Mouse (Mus musculus) forebrain, postnatal 0 days (tissue): ENCODE measurements around the gene Robo1. TPM values are rescaled to one million over a fixed set of nuclear protein-coding genes. Genes with fewer than 3 reads are reported as not detected.
A peak's percentile ranks its signal among the peaks of the same experiment; 100 is the strongest.

Experiments used
- ATAC-seq: fragments of 200-750 bp; cut with Nextera tagmentation; 2 replicates; pipeline ENCODE4 v1.8.0; 2017; ENCODE audit warnings: mild to moderate bottlenecking, moderate library complexity
- DNase-seq: peaks from one replicate; pipeline ENCODE4 v3.0.0-alpha.2; 2015
- H3K27ac ChIP-seq: fragments of 300-500 bp; sonication (generic); 2 replicates; pipeline ENCODE4 v1.5.1; 2014; ENCODE audit warnings: low read depth, mild to moderate bottlenecking, antibody characterized with exemption, low read length, moderate library complexity, mixed read lengths
- H3K27me3 ChIP-seq: fragments of 300-500 bp; sonication (generic); 2 replicates; pipeline ENCODE4 v1.6.1; 2014; ENCODE audit warnings: mild to moderate bottlenecking, low read length, mixed read lengths; ENCODE audit not compliant: insufficient read depth
- H3K36me3 ChIP-seq: fragments of 300-500 bp; sonication (generic); 2 replicates; pipeline ENCODE4 v1.6.1; 2014; ENCODE audit warnings: mild to moderate bottlenecking, moderate library complexity; ENCODE audit not compliant: insufficient read depth
- H3K4me1 ChIP-seq: fragments of 300-500 bp; sonication (generic); 2 replicates; pipeline ENCODE4 v1.6.1; 2014; ENCODE audit warnings: antibody characterized with exemption; ENCODE audit not compliant: insufficient read depth
- H3K4me2 ChIP-seq: fragments of 300-500 bp; sonication (generic); 2 replicates; pipeline ENCODE4 v1.6.1; 2014; ENCODE audit warnings: low read depth, mild to moderate bottlenecking, moderate library complexity
- H3K4me3 ChIP-seq: fragments of 300-500 bp; sonication (generic); 2 replicates; pipeline ENCODE4 v1.5.1; 2014; ENCODE audit warnings: low read depth, low read length, mixed read lengths
- H3K9ac ChIP-seq: fragments of 300-500 bp; sonication (generic); 2 replicates; pipeline ENCODE4 v1.6.1; 2014; ENCODE audit warnings: mild to moderate bottlenecking
- H3K9me3 ChIP-seq: fragments of 300-500 bp; sonication (generic); 2 replicates; pipeline ENCODE4 v1.6.1; 2016; ENCODE audit warnings: low read length
- CTCF ChIP-seq: sonication (generic); IDR thresholded peaks from 2 replicates; pipeline ENCODE4 v1.5.1; 2016; ENCODE audit warnings: antibody characterized with exemption, control low read depth, low read depth
- WGBS: fragments of 180-500 bp; shearing (Covaris S2); extraction: QIAGEN DNeasy Blood & Tissue Kit; methylation state at CpG from one replicate; pipeline ENCODE4 v1.1.7; 2014; 5-methylcytosine and 5-hydroxymethylcytosine counted together
- polyA plus RNA-seq: library from polyadenylated mRNA; unstranded; fragments of >200 nt; fragmentation: Nextera tagmentation; extraction: Ambion mirVana; gene quantifications from 2 replicates; pipeline ENCODE4 v1.2.1, GENCODE M21; 2015
- total RNA-seq: library from RNA; depleted of rRNA; stranded (reverse); fragments of >200 nt; gene quantifications from 2 replicates; pipeline ENCODE4 v1.2.3, GENCODE M21; 2014

Gene Robo1
- total and polyA plus RNA-seq, 2 experiments from 2014 or later = 29.0 to 129 TPM

GRCm38 (mm10) chr16:72811908-72812307 is 503.8 kb downstream of the Robo1 start:
- Histone ChIP-seq H3K9me3 (no peaks in the 10 kb centered on the region), H3K4me2 (no peak overlapping the region), H3K9ac (no peak overlapping the region), H3K27me3 (no peaks in the 10 kb centered on the region), H3K4me3 (no peak overlapping the region), H3K36me3 (no peaks in the 10 kb centered on the region), H3K4me1 (peaks cover 5% of the 10 kb centered on the region; the same call in 1 of the 2 replicates), H3K27ac (no peak overlapping the region; the same call in 1 of the 2 replicates)
- no peak for DNase-seq
- no peak for ATAC-seq
- no peak for TF ChIP-seq CTCF
- WGBS = 50% methylated on average over 3 of the region's 3 CpGs

GRCm38 (mm10) chr16:72828381-72828780 is 520.3 kb downstream of the Robo1 start:
- 86% methylated on average over 8 of the region's 8 CpGs for WGBS
- Histone ChIP-seq H3K4me1 (no peaks in the 10 kb centered on the region), H3K27ac (no peak overlapping the region), H3K27me3 (no peaks in the 10 kb centered on the region), H3K9me3 (no peaks in the 10 kb centered on the region), H3K4me2 (no peak overlapping the region), H3K36me3 (no peaks in the 10 kb centered on the region), H3K9ac (no peak overlapping the region), H3K4me3 (no peak overlapping the region)
- ATAC-seq (no peak), DNase-seq (no peak)
- no peak for TF ChIP-seq CTCF

GRCm38 (mm10) chr16:72829530-72829929 is 521.4 kb downstream of the Robo1 start:
- H3K4me2 ChIP-seq = no peak overlapping the region
- H3K27me3 ChIP-seq = no peaks in the 10 kb centered on the region
- 69% methylated on average over 8 of the region's 8 CpGs for WGBS
- no peak overlapping the region for H3K27ac ChIP-seq
- ATAC-seq (no peak), DNase-seq (no peak)
- H3K4me3 ChIP-seq = no peak overlapping the region
- no peaks in the 10 kb centered on the region for H3K9me3 ChIP-seq
- no peak for TF ChIP-seq CTCF
- H3K36me3 ChIP-seq = no peaks in the 10 kb centered on the region
- no peak overlapping the region for H3K9ac ChIP-seq
- H3K4me1 ChIP-seq = no peaks in the 10 kb centered on the region

GRCm38 (mm10) chr16:72830394-72831056 is 522.4 kb downstream of the Robo1 start:
- Histone ChIP-seq H3K9me3 (no peaks in the 10 kb centered on the region), H3K4me2 (no peak overlapping the region), H3K27me3 (no peaks in the 10 kb centered on the region), H3K4me1 (no peaks in the 10 kb centered on the region), H3K4me3 (no peak overlapping the region), H3K9ac (no peak overlapping the region), H3K36me3 (no peaks in the 10 kb centered on the region), H3K27ac (no peak overlapping the region)
- DNase-seq (no peak), ATAC-seq (no peak)
- 41% methylated on average over 5 of the region's 5 CpGs for WGBS
- TF ChIP-seq CTCF = no peak

- WGBS = 59% methylated on average over 2 of the region's 2 CpGs
- ATAC-seq (no peak), DNase-seq (no peak)
- Histone ChIP-seq H3K27ac (no peak overlapping the region), H3K4me1 (no peaks in the 10 kb centered on the region), H3K4me2 (no peak overlapping the region), H3K36me3 (no peaks in the 10 kb centered on the region), H3K9ac (no peak overlapping the region), H3K9me3 (no peaks in the 10 kb centered on the region), H3K27me3 (no peaks in the 10 kb centered on the region), H3K4me3 (no peak overlapping the region)
- TF ChIP-seq CTCF = no peak
These were observed 526.2 kb downstream of the Robo1 start for GRCm38 (mm10) chr16:72834266-72834665.

- Histone ChIP-seq H3K27me3 (no peaks in the 10 kb centered on the region), H3K4me1 (peaks cover 9% of the 10 kb centered on the region; the same call in 1 of the 2 replicates), H3K4me3 (no peak overlapping the region), H3K27ac (no peak overlapping the region), H3K36me3 (no peaks in the 10 kb centered on the region), H3K9ac (no peak overlapping the region), H3K9me3 (no peaks in the 10 kb centered on the region), H3K4me2 (no peak overlapping the region)
- DNase-seq = no peak
- peak; percentile 74; the same call in 1 of the 2 replicates for ATAC-seq
- 40% methylated on average over 1 of the region's 1 CpGs for WGBS
- TF ChIP-seq CTCF = no peak
These were observed 530.9 kb downstream of the Robo1 start for GRCm38 (mm10) chr16:72839031-72839430.

GRCm38 (mm10) chr16:72841066-72841465 is 533.0 kb downstream of the Robo1 start:
- no peak for TF ChIP-seq CTCF
- H3K9me3 ChIP-seq = no peaks in the 10 kb centered on the region
- no peaks in the 10 kb centered on the region for H3K27me3 ChIP-seq
- H3K9ac ChIP-seq = no peak overlapping the region
- H3K36me3 ChIP-seq = no peaks in the 10 kb centered on the region
- DNase-seq = no peak
- H3K4me1 ChIP-seq = peaks cover 9% of the 10 kb centered on the region; the same call in 1 of the 2 replicates
- no peak overlapping the region for H3K27ac ChIP-seq
- WGBS = 63% methylated on average over 9 of the region's 9 CpGs
- no peak overlapping the region for H3K4me3 ChIP-seq
- H3K4me2 ChIP-seq = no peak overlapping the region
- no peak for ATAC-seq
